Mouse (Mus musculus): ENCODE results near the gene Tmem164. TPM values are rescaled to one million over a fixed set of nuclear protein-coding genes. Genes with fewer than 3 reads are reported as not detected.
A peak's percentile ranks its signal among the peaks of the same experiment; 100 is the strongest.

The Tmem164 gene
- polyA plus RNA-seq, 1 experiment from 2014 or later, result 36.4 TPM

DNA sequence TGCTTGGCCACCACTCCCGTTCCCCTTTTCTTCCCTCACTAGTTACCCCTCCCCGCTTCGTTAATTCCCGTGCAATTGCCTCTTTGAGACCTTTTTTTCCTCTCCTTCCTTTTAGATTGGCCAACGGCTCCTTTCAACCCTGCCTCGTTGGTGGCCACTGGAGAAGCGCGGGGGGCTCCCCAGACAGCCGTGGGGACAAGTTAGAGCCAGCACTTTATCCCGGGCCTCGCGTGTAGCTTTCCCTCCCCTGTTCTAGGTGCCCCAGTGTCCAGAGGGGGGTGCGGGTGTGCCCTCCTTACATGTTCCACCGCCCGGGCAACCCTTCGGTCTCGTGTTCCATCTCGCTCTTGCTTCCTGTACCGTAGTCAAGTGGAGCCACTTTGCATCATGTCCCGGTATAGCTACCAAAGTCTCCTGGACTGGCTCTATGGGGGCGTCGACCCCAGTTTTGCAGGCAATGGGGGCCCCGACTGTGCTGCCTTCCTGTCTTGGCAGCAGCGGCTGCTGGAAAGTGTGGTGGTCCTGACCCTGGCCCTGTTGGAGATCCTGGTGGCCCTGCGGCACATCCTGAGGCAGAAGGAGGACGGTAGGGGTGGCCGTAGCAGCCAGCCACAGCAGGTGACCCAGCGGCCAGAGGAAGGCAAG is 1.1 kb downstream of the Tmem164 start:
- 16% methylated on average over 28 of the region's 28 CpGs for WGBS
- DNase-seq (ENCODE audit: low spot score) (no peak), ATAC-seq (ENCODE audit: insufficient number of reproducible peaks, low FRiP score, low TSS enrichment, low read depth) (no peak)
- Histone ChIP-seq H3K36me3 (ENCODE audit: control insufficient read depth, insufficient read depth, low read length) (no peaks in the 10 kb centered on the region), H3K9me3 (ENCODE audit: control insufficient read depth, low read length) (no peaks in the 10 kb centered on the region), H3K4me3 (ENCODE audit: low read depth, low read length) (peak overlapping the region; percentile 52), H3K4me1 (ENCODE audit: control insufficient read depth, insufficient read depth, low read length) (peaks cover 13% of the 10 kb centered on the region), H3K4me2 (ENCODE audit: low read depth, severe bottlenecking) (peak overlapping the region; percentile 83), H3K9ac (ENCODE audit: low read length) (peak overlapping the region; percentile 72), H3K27me3 (ENCODE audit: control insufficient read depth, insufficient read depth, low read length) (peaks cover 20% of the 10 kb centered on the region), H3K27ac (replicated peaks; ENCODE audit: low read depth, low read length) (peak overlapping the region; percentile 91)

DNA sequence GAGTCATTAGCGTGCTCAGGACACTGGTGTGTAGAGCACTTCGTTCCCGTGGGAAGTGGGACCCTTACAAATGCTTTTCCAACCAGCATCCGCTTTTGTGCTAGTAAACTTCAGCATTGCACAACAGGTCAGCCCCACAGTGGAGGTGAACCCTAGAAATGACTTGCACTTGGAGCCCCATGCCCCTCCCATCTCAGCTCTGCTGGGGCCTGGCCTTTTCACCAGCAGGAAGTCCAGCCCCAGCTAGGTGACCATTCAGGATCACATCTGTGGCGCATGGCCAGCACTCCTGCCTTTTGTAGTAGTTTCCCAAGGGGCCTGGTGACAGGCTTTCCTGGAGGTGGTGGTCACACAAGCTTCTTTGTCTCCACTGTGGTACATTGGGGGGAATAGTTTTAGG is 1.8 kb downstream of the Tmem164 start:
- Histone ChIP-seq H3K36me3 (ENCODE audit: control insufficient read depth, insufficient read depth, low read length) (no peaks in the 10 kb centered on the region), H3K27ac (replicated peaks; ENCODE audit: low read depth, low read length) (peak overlapping the region; percentile 30; the same call in 1 of the 2 replicates), H3K27me3 (ENCODE audit: control insufficient read depth, insufficient read depth, low read length) (peaks cover 20% of the 10 kb centered on the region), H3K4me3 (ENCODE audit: low read depth, low read length) (peak overlapping the region; percentile 52), H3K4me2 (ENCODE audit: low read depth, severe bottlenecking) (peak overlapping the region; percentile 83), H3K9me3 (ENCODE audit: control insufficient read depth, low read length) (no peaks in the 10 kb centered on the region), H3K4me1 (ENCODE audit: control insufficient read depth, insufficient read depth, low read length) (peaks cover 13% of the 10 kb centered on the region), H3K9ac (ENCODE audit: low read length) (peak overlapping the region; percentile 72)
- WGBS, result 38% methylated on average over 5 of the region's 5 CpGs
- DNase-seq (ENCODE audit: low spot score) (peak; percentile 22), ATAC-seq (ENCODE audit: insufficient number of reproducible peaks, low FRiP score, low TSS enrichment, low read depth) (no peak)

DNA sequence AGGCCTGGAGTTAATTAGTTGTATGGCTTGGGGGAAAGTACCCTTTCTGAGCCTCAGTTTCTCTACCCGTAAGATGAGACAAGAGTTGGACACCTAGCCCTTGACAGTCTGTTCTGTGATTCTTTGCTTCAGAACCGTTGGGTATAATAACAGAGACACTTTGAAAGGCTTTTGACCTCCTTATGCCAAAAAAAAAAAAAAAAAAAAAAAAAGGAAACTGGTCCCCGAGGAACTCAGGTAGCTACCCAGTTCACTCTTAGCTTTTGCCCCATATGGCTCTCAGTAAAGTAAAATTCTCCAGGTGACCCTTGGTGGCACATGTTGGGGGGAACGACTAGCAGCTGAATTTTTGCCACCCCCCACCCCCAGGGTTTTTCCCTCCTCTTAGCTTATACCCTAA is 3.5 kb downstream of the Tmem164 start:
- Histone ChIP-seq H3K9ac (ENCODE audit: low read length) (no peak overlapping the region), H3K4me3 (ENCODE audit: low read depth, low read length) (no peak overlapping the region), H3K27ac (replicated peaks; ENCODE audit: low read depth, low read length) (no peak overlapping the region), H3K27me3 (ENCODE audit: control insufficient read depth, insufficient read depth, low read length) (peaks cover 19% of the 10 kb centered on the region), H3K4me1 (ENCODE audit: control insufficient read depth, insufficient read depth, low read length) (peaks cover 13% of the 10 kb centered on the region), H3K36me3 (ENCODE audit: control insufficient read depth, insufficient read depth, low read length) (no peaks in the 10 kb centered on the region), H3K4me2 (ENCODE audit: low read depth, severe bottlenecking) (peak overlapping the region; percentile 83), H3K9me3 (ENCODE audit: control insufficient read depth, low read length) (no peaks in the 10 kb centered on the region)
- no peak for ATAC-seq (ENCODE audit: insufficient number of reproducible peaks, low FRiP score, low TSS enrichment, low read depth)
- DNase-seq (ENCODE audit: low spot score), result no peak
- 23% methylated on average over 4 of the region's 4 CpGs for WGBS

DNA sequence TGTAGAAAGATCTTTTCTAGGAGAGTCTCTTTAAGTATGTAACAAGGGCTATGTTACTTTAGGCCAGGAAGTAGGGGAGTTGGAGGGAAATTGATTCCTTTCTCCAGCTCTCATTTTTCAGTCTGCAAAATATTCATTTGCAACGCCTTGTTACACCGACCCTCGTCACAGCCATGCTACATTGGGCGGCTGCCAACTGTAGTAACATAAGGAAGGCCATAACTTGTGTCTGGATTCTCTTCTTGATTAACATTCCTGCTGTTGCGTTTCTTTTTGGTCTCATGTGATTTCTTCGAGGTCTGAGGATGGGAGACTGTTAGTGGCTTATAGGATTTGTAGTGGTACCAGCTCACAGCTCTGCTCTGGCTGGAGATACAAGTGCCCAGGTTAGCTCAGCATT is 4.5 kb downstream of the Tmem164 start:
- no peaks in the 10 kb centered on the region for H3K9me3 ChIP-seq (ENCODE audit: control insufficient read depth, low read length)
- H3K9ac ChIP-seq (ENCODE audit: low read length), result no peak overlapping the region
- H3K4me1 ChIP-seq (ENCODE audit: control insufficient read depth, insufficient read depth, low read length), result peaks cover 13% of the 10 kb centered on the region
- peaks cover 17% of the 10 kb centered on the region for H3K27me3 ChIP-seq (ENCODE audit: control insufficient read depth, insufficient read depth, low read length)
- H3K4me2 ChIP-seq (ENCODE audit: low read depth, severe bottlenecking), result peak overlapping the region; percentile 15; the same call in 1 of the 2 replicates
- ATAC-seq (ENCODE audit: insufficient number of reproducible peaks, low FRiP score, low TSS enrichment, low read depth) (no peak), DNase-seq (ENCODE audit: low spot score) (no peak)
- H3K27ac ChIP-seq (replicated peaks; ENCODE audit: low read depth, low read length), result no peak overlapping the region
- WGBS, result 49% methylated on average over 6 of the region's 6 CpGs
- H3K4me3 ChIP-seq (ENCODE audit: low read depth, low read length), result no peak overlapping the region
- H3K36me3 ChIP-seq (ENCODE audit: control insufficient read depth, insufficient read depth, low read length), result no peaks in the 10 kb centered on the region

DNA sequence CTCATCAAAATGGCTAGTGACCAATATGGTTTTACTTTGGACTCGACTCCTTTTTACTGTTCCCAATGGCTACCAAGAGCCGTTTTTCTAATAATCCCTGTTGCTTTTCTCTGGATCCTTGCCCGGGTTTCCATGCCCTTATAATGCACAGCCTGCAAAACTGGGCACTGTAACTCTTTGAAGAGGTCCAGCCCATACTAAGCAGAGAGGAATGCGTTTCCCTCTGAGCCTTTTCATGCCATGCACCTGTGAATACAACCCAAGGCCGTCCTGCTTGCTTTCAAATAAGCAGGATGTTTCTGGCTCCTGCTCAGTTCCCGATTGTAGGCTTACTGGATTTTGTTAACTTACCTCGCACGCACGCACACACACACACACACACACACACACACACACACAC is 7.3 kb downstream of the Tmem164 start:
- Histone ChIP-seq H3K4me1 (ENCODE audit: control insufficient read depth, insufficient read depth, low read length) (peaks cover 13% of the 10 kb centered on the region), H3K9me3 (ENCODE audit: control insufficient read depth, low read length) (no peaks in the 10 kb centered on the region), H3K9ac (ENCODE audit: low read length) (no peak overlapping the region), H3K27me3 (ENCODE audit: control insufficient read depth, insufficient read depth, low read length) (no peaks in the 10 kb centered on the region), H3K4me2 (ENCODE audit: low read depth, severe bottlenecking) (no peak overlapping the region), H3K4me3 (ENCODE audit: low read depth, low read length) (no peak overlapping the region), H3K27ac (replicated peaks; ENCODE audit: low read depth, low read length) (no peak overlapping the region), H3K36me3 (ENCODE audit: control insufficient read depth, insufficient read depth, low read length) (no peaks in the 10 kb centered on the region)
- 85% methylated on average over 9 of the region's 9 CpGs for WGBS
- no peak for DNase-seq (ENCODE audit: low spot score)
- ATAC-seq (ENCODE audit: insufficient number of reproducible peaks, low FRiP score, low TSS enrichment, low read depth), result no peak

DNA sequence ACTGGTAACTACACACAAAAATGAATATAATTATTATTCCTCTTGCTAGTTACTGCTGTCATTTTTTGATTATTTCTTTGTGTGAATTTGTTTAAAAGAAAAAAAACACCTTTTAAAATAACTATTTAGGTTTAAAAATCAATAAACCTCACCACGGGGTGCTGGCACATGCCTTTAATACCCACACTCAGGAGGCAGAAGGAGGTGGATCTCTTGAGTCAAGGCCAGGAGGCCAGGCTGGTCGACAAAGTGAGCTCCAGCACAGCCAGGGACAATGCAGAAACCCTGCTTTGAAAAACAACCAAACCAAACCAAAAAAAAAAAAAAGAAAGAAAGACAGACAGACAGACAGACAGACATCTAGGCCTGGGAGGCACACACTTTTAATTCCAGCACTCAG is 12.1 kb downstream of the Tmem164 start:
- no peak overlapping the region for H3K27ac ChIP-seq (replicated peaks; ENCODE audit: low read depth, low read length)
- H3K4me3 ChIP-seq (ENCODE audit: low read depth, low read length), result no peak overlapping the region
- H3K4me2 ChIP-seq (ENCODE audit: low read depth, severe bottlenecking), result no peak overlapping the region
- H3K4me1 ChIP-seq (ENCODE audit: control insufficient read depth, insufficient read depth, low read length), result no peaks in the 10 kb centered on the region
- WGBS, result 89% methylated on average over 2 of the region's 2 CpGs
- H3K9me3 ChIP-seq (ENCODE audit: control insufficient read depth, low read length), result no peaks in the 10 kb centered on the region
- H3K27me3 ChIP-seq (ENCODE audit: control insufficient read depth, insufficient read depth, low read length), result 0 out of 2 replicates have a peak, but pooled peaks cover 2% of the 10 kb centered on the region
- no peak for DNase-seq (ENCODE audit: low spot score)
- ATAC-seq (ENCODE audit: insufficient number of reproducible peaks, low FRiP score, low TSS enrichment, low read depth), result no peak
- H3K9ac ChIP-seq (ENCODE audit: low read length), result no peak overlapping the region
- no peaks in the 10 kb centered on the region for H3K36me3 ChIP-seq (ENCODE audit: control insufficient read depth, insufficient read depth, low read length)

DNA sequence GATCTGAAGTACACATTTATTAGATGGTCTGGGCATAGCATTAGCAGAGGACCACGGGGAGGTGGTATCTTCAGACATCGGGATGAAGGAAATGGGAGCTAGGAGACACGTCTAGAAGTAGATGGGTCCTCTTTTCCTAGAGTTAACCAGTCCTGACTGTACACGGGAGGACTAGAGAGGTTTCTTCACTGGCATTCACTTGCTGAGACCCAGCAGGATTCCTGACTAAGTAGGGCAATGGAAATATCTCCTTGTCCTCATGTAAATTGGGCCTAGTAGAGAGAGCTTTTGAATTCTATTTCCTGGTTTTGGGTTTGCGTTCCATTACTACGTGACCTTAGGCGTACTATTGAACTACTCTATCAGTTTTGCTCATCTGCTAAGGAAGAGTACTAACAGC is 13.1 kb downstream of the Tmem164 start:
- Histone ChIP-seq H3K4me3 (ENCODE audit: low read depth, low read length) (no peak overlapping the region), H3K9ac (ENCODE audit: low read length) (no peak overlapping the region), H3K9me3 (ENCODE audit: control insufficient read depth, low read length) (no peaks in the 10 kb centered on the region), H3K4me2 (ENCODE audit: low read depth, severe bottlenecking) (no peak overlapping the region), H3K4me1 (ENCODE audit: control insufficient read depth, insufficient read depth, low read length) (no peaks in the 10 kb centered on the region), H3K36me3 (ENCODE audit: control insufficient read depth, insufficient read depth, low read length) (no peaks in the 10 kb centered on the region), H3K27ac (replicated peaks; ENCODE audit: low read depth, low read length) (no peak overlapping the region), H3K27me3 (ENCODE audit: control insufficient read depth, insufficient read depth, low read length) (0 out of 2 replicates have a peak, but pooled peaks cover 2% of the 10 kb centered on the region)
- WGBS, result 84% methylated on average over 7 of the region's 7 CpGs
- ATAC-seq (ENCODE audit: insufficient number of reproducible peaks, low FRiP score, low TSS enrichment, low read depth) (no peak), DNase-seq (ENCODE audit: low spot score) (no peak)

DNA sequence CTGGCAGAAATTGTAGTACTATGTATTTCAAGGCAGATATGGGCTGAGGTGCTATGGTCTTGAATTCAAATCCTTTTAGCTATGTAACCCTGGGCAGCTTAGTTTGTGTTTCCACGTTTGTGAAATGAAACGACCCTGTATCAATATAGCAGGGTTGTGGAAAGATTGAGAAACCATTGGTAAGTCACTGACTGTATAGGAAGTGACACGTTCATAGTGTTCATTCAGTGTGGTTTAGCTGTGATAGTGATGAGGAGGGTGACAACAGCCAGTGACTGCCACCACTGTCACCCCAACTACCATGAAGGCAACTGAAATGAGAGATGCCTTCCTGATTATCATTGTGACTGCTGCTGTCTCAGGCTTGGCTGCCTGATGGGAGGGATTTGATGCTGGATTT is 13.7 kb downstream of the Tmem164 start:
- WGBS, result 86% methylated on average over 3 of the region's 3 CpGs
- H3K36me3 ChIP-seq (ENCODE audit: control insufficient read depth, insufficient read depth, low read length), result no peaks in the 10 kb centered on the region

DNA sequence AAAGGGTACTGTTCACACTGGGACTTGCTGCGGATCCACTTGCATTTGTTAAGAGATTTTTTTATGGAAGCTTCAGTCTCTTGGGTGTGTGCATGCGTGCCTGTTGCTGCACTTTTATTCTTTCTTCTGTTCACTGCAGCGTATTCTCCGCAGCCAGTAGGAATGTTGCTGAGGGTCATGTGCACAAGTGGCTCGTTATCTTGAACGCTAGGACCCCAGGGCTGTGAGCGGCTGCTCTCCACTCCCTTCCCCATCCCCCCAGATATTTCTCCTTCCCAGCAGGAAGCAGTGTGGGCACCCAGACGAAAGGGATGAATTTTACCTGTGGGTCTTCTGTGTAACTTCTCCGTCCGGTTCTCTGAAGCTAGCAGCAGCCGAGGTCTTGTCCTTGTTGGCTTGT is 15.6 kb downstream of the Tmem164 start:
- Histone ChIP-seq H3K27ac (replicated peaks; ENCODE audit: low read depth, low read length) (no peak overlapping the region), H3K9me3 (ENCODE audit: control insufficient read depth, low read length) (no peaks in the 10 kb centered on the region), H3K27me3 (ENCODE audit: control insufficient read depth, insufficient read depth, low read length) (0 out of 2 replicates have a peak, but pooled peaks cover 2% of the 10 kb centered on the region), H3K9ac (ENCODE audit: low read length) (no peak overlapping the region), H3K4me1 (ENCODE audit: control insufficient read depth, insufficient read depth, low read length) (no peaks in the 10 kb centered on the region), H3K36me3 (ENCODE audit: control insufficient read depth, insufficient read depth, low read length) (no peaks in the 10 kb centered on the region), H3K4me3 (ENCODE audit: low read depth, low read length) (no peak overlapping the region), H3K4me2 (ENCODE audit: low read depth, severe bottlenecking) (no peak overlapping the region)
- ATAC-seq (ENCODE audit: insufficient number of reproducible peaks, low FRiP score, low TSS enrichment, low read depth) (no peak), DNase-seq (ENCODE audit: low spot score) (no peak)
- WGBS, result 79% methylated on average over 11 of the region's 11 CpGs

More for the DNA sequence above, 13.7 kb downstream of the Tmem164 start:
- ATAC-seq (ENCODE audit: insufficient number of reproducible peaks, low FRiP score, low TSS enrichment, low read depth), result no peak
- H3K4me2 ChIP-seq (ENCODE audit: low read depth, severe bottlenecking), result no peak overlapping the region
- H3K9ac ChIP-seq (ENCODE audit: low read length), result no peak overlapping the region
- H3K27ac ChIP-seq (replicated peaks; ENCODE audit: low read depth, low read length), result no peak overlapping the region
- no peak overlapping the region for H3K4me3 ChIP-seq (ENCODE audit: low read depth, low read length)
- 0 out of 2 replicates have a peak, but pooled peaks cover 2% of the 10 kb centered on the region for H3K27me3 ChIP-seq (ENCODE audit: control insufficient read depth, insufficient read depth, low read length)
- no peaks in the 10 kb centered on the region for H3K9me3 ChIP-seq (ENCODE audit: control insufficient read depth, low read length)
- DNase-seq (ENCODE audit: low spot score), result no peak
- H3K4me1 ChIP-seq (ENCODE audit: control insufficient read depth, insufficient read depth, low read length), result no peaks in the 10 kb centered on the region

All from limb, embryonic 11.5 days (tissue).